ENCODE assay signal across 8 mouse cellular contexts in genomic region chr17:56751404-56752072, GRCm38 (mm10). TPM values are rescaled to one million over a fixed set of nuclear protein-coding genes. Genes with fewer than 3 reads are reported as not detected.
DNase-seq lines count a peak whose midpoint lies in the region; ATAC-seq and TF ChIP-seq lines count a peak whose summit lies in the region.

No protein-coding gene starts in this region.

- peaks cover 77% of the 10 kb centered on the region for H3K27me3 ChIP-seq in embryonic facial prominence, embryonic 10.5 days (replicated peaks; ENCODE audit: low read depth, poor library complexity, severe bottlenecking)
- H3K27me3 ChIP-seq in hindbrain, postnatal 0 days (ENCODE audit: insufficient read depth, low read length): peaks cover 42% of the 10 kb centered on the region
- peaks cover 46% of the 10 kb centered on the region for H3K27me3 ChIP-seq in lung, embryonic 16.5 days (ENCODE audit: control insufficient read depth, insufficient read depth, low read depth, low read length)
- peaks cover 45% of the 10 kb centered on the region for H3K27me3 ChIP-seq in stomach, embryonic 15.5 days (replicated peaks)

- ATAC-seq in hindbrain, postnatal 0 days: peak; percentile 81
- peak; percentile 39; the same call in 1 of the 2 replicates for ATAC-seq in lung, embryonic 16.5 days (ENCODE audit: low read depth)
- ATAC-seq in stomach, embryonic 15.5 days (ENCODE audit: insufficient read depth, low FRiP score, low read depth): peak; percentile 38; the same call in 1 of the 2 replicates

- H3K9me3 ChIP-seq in embryonic facial prominence, embryonic 10.5 days: 0 out of 2 replicates have a peak, but pooled peaks cover 3% of the 10 kb centered on the region
- H3K9me3 ChIP-seq in hindbrain, postnatal 0 days (ENCODE audit: low read length): no peaks in the 10 kb centered on the region
- no peaks in the 10 kb centered on the region for H3K9me3 ChIP-seq in lung, embryonic 16.5 days (ENCODE audit: control insufficient read depth, low read length)
- H3K9me3 ChIP-seq in stomach, embryonic 15.5 days: no peaks in the 10 kb centered on the region

- H3K9ac ChIP-seq in hindbrain, postnatal 0 days (replicated peaks; ENCODE audit: low read length): no peak overlapping the region
- H3K9ac ChIP-seq in lung, embryonic 16.5 days (ENCODE audit: low read length): peak overlapping the region; percentile 54
- no peak overlapping the region for H3K9ac ChIP-seq in stomach, embryonic 15.5 days

- H3K36me3 ChIP-seq in embryonic facial prominence, embryonic 10.5 days (replicated peaks): no peaks in the 10 kb centered on the region
- H3K36me3 ChIP-seq in hindbrain, postnatal 0 days (ENCODE audit: insufficient read depth, low read length): no peaks in the 10 kb centered on the region
- H3K36me3 ChIP-seq in lung, embryonic 16.5 days (ENCODE audit: control insufficient read depth, insufficient read depth, low read length): no peaks in the 10 kb centered on the region
- H3K36me3 ChIP-seq in stomach, embryonic 15.5 days: no peaks in the 10 kb centered on the region

- H3K4me1 ChIP-seq in embryonic facial prominence, embryonic 10.5 days: peaks cover 32% of the 10 kb centered on the region
- H3K4me1 ChIP-seq in hindbrain, postnatal 0 days (ENCODE audit: insufficient read depth, low read length): no peaks in the 10 kb centered on the region
- peaks cover 15% of the 10 kb centered on the region for H3K4me1 ChIP-seq in lung, embryonic 16.5 days (replicated peaks; ENCODE audit: control insufficient read depth, insufficient read depth, low read length)
- peaks cover 26% of the 10 kb centered on the region; the same call in 1 of the 2 replicates for H3K4me1 ChIP-seq in stomach, embryonic 15.5 days

- DNase-seq in kidney, adult 18-20 months: peak; percentile 39
- DNase-seq in kidney, adult 11 months: no peak
- DNase-seq in embryonic facial prominence, embryonic 10.5 days (ENCODE audit: low spot score): peak; percentile 78
- peak; percentile 85 for DNase-seq in hindbrain, postnatal 0 days (ENCODE audit: low spot score)
- DNase-seq in frontal cortex, postnatal 25 days (ENCODE audit: low spot score in 2 of 2): no peak
- DNase-seq in thymus, postnatal 14 days: no peak

- no peak for TF ChIP-seq CTCF in hindbrain, postnatal 0 days (IDR thresholded peaks at IDR 0.05; ENCODE audit: low read depth)

- 25% methylated on average over 71 of the region's 71 CpGs for WGBS in embryonic facial prominence, embryonic 10.5 days
- 20% methylated on average over 69 of the region's 71 CpGs for WGBS in hindbrain, postnatal 0 days
- 22% methylated on average over 71 of the region's 71 CpGs for WGBS in lung, embryonic 16.5 days
- WGBS in stomach, embryonic 15.5 days: 25% methylated on average over 71 of the region's 71 CpGs

- peak overlapping the region; percentile 48; the same call in 1 of the 2 replicates for H3K27ac ChIP-seq in embryonic facial prominence, embryonic 10.5 days (replicated peaks)
- no peak overlapping the region for H3K27ac ChIP-seq in hindbrain, postnatal 0 days
- H3K27ac ChIP-seq in lung, embryonic 16.5 days (ENCODE audit: low read length): no peak overlapping the region
- no peak overlapping the region for H3K27ac ChIP-seq in stomach, embryonic 15.5 days

- peak overlapping the region; percentile 42 for H3K4me2 ChIP-seq in hindbrain, postnatal 0 days (ENCODE audit: low read depth, low read length)
- peak overlapping the region; percentile 54 for H3K4me2 ChIP-seq in lung, embryonic 16.5 days (ENCODE audit: low read depth, low read length)
- peak overlapping the region; percentile 55 for H3K4me2 ChIP-seq in stomach, embryonic 15.5 days

- peak overlapping the region; percentile 48 for H3K4me3 ChIP-seq in embryonic facial prominence, embryonic 10.5 days
- H3K4me3 ChIP-seq in hindbrain, postnatal 0 days (ENCODE audit: low read length): peak overlapping the region; percentile 30
- peak overlapping the region; percentile 32 for H3K4me3 ChIP-seq in lung, embryonic 16.5 days (ENCODE audit: low read length)
- peak overlapping the region; percentile 29 for H3K4me3 ChIP-seq in stomach, embryonic 15.5 days (replicated peaks)

RNA-seq across cellular contexts. Expression of gene Nrtn, which starts 5.8 kb away (rescaled TPM):
- polyA plus RNA-seq in embryonic facial prominence, embryonic 10.5 days (2016; fragmentation: Nextera tagmentation; extraction: Ambion mirVana): 4.5 and 4.7 TPM in 2 replicates
- total RNA-seq in hindbrain, postnatal 0 days (2014; rRNA removed): 12.9 and 15.7 TPM in 2 replicates
- 4.3 TPM in 2 replicates for polyA plus RNA-seq in hindbrain, postnatal 0 days (2015; fragmentation: Nextera tagmentation; extraction: Ambion mirVana)
- polyA plus RNA-seq in lung, embryonic 16.5 days (2015; fragmentation: Nextera tagmentation; extraction: Ambion mirVana): 5.1 and 7.3 TPM in 2 replicates
- polyA plus RNA-seq in stomach, embryonic 15.5 days (2015; fragmentation: Nextera tagmentation; extraction: Ambion mirVana): 13.3 and 14.7 TPM in 2 replicates

RNA-seq across cellular contexts. Expression of gene Dus3l, which starts 13.0 kb away (rescaled TPM):
- 45.0 and 45.6 TPM in 2 replicates for polyA plus RNA-seq in embryonic facial prominence, embryonic 10.5 days (2016; fragmentation: Nextera tagmentation; extraction: Ambion mirVana)
- 79.0 and 96.5 TPM in 2 replicates for total RNA-seq in hindbrain, postnatal 0 days (2014; rRNA removed)
- 85.9 and 90.0 TPM in 2 replicates for polyA plus RNA-seq in hindbrain, postnatal 0 days (2015; fragmentation: Nextera tagmentation; extraction: Ambion mirVana)
- 40.8 and 43.6 TPM in 2 replicates for polyA plus RNA-seq in lung, embryonic 16.5 days (2015; fragmentation: Nextera tagmentation; extraction: Ambion mirVana)
- 40.1 and 48.2 TPM in 2 replicates for polyA plus RNA-seq in stomach, embryonic 15.5 days (2015; fragmentation: Nextera tagmentation; extraction: Ambion mirVana)

RNA-seq across cellular contexts. Expression of gene Prr22, which starts 18.5 kb away (rescaled TPM):
- 1.7 and 1.8 TPM in 2 replicates for polyA plus RNA-seq in embryonic facial prominence, embryonic 10.5 days (2016; fragmentation: Nextera tagmentation; extraction: Ambion mirVana)
- total RNA-seq in hindbrain, postnatal 0 days (2014; rRNA removed): 0.21 and 2.6 TPM in 2 replicates
- polyA plus RNA-seq in hindbrain, postnatal 0 days (2015; fragmentation: Nextera tagmentation; extraction: Ambion mirVana): 0.46 and 0.87 TPM in 2 replicates
- 0.84 and 1.5 TPM in 2 replicates for polyA plus RNA-seq in lung, embryonic 16.5 days (2015; fragmentation: Nextera tagmentation; extraction: Ambion mirVana)
- polyA plus RNA-seq in stomach, embryonic 15.5 days (2015; fragmentation: Nextera tagmentation; extraction: Ambion mirVana): 1.3 and 1.4 TPM in 2 replicates

RNA-seq across cellular contexts. Expression of gene Vmac, which starts 33.7 kb away (rescaled TPM):
- polyA plus RNA-seq in embryonic facial prominence, embryonic 10.5 days (2016; fragmentation: Nextera tagmentation; extraction: Ambion mirVana): 14.1 and 14.5 TPM in 2 replicates
- total RNA-seq in hindbrain, postnatal 0 days (2014; rRNA removed): 37.5 and 40.7 TPM in 2 replicates
- 17.4 and 19.1 TPM in 2 replicates for polyA plus RNA-seq in hindbrain, postnatal 0 days (2015; fragmentation: Nextera tagmentation; extraction: Ambion mirVana)
- polyA plus RNA-seq in lung, embryonic 16.5 days (2015; fragmentation: Nextera tagmentation; extraction: Ambion mirVana): 15.4 and 18.2 TPM in 2 replicates
- polyA plus RNA-seq in stomach, embryonic 15.5 days (2015; fragmentation: Nextera tagmentation; extraction: Ambion mirVana): 16.9 and 21.5 TPM in 2 replicates

RNA-seq across cellular contexts. Expression of gene Ndufa11, which starts 34.0 kb away (rescaled TPM):
- 388 and 402 TPM in 2 replicates for polyA plus RNA-seq in embryonic facial prominence, embryonic 10.5 days (2016; fragmentation: Nextera tagmentation; extraction: Ambion mirVana)
- total RNA-seq in hindbrain, postnatal 0 days (2014; rRNA removed): 279 and 501 TPM in 2 replicates
- 691 and 728 TPM in 2 replicates for polyA plus RNA-seq in hindbrain, postnatal 0 days (2015; fragmentation: Nextera tagmentation; extraction: Ambion mirVana)
- 424 and 435 TPM in 2 replicates for polyA plus RNA-seq in lung, embryonic 16.5 days (2015; fragmentation: Nextera tagmentation; extraction: Ambion mirVana)
- polyA plus RNA-seq in stomach, embryonic 15.5 days (2015; fragmentation: Nextera tagmentation; extraction: Ambion mirVana): 437 and 463 TPM in 2 replicates

Comparison
In these comparisons a context has a peak if more than half of its experiments do, and no peak if none do; other contexts are left out.
1. DNase-seq: peak in kidney, adult 18-20 months (single experiment), embryonic facial prominence, embryonic 10.5 days (single experiment) and hindbrain, postnatal 0 days (single experiment); none in kidney, adult 11 months (single experiment), frontal cortex, postnatal 25 days (0 of 2) and thymus, postnatal 14 days (single experiment).
2. Peak in every context shown above with its lines, with median percentiles within 50 percentile points of each other: H3K4me3 ChIP-seq, ATAC-seq and H3K4me2 ChIP-seq.